Mouse (Mus musculus) lung, postnatal 0 days (tissue): ENCODE measurements at regions not wholly inside any gene's neighbourhood (a gene's known extent, or its start where the extent isn't known, plus 50 kb on each side); places are given as distances from the start of the nearest gene placed in this dataset.
A peak's percentile ranks its signal among the peaks of the same experiment; 100 is the strongest.

Experiments used
- ATAC-seq: fragments of 200-750 bp; cut with Nextera tagmentation; 2 replicates; pipeline ENCODE4 v1.8.0; 2017; ENCODE audit warnings: moderate library complexity
- DNase-seq: peaks from one replicate; pipeline ENCODE4 v3.0.0-alpha.2; 2016; ENCODE audit warnings: low spot score
- H3K27ac ChIP-seq: fragments of 300-500 bp; sonication (generic); 2 replicates; pipeline ENCODE4 v1.5.1; 2014; ENCODE audit warnings: antibody characterized with exemption, mild to moderate bottlenecking, low read length, mixed read lengths
- H3K27me3 ChIP-seq: fragments of 300-500 bp; sonication (generic); replicated peaks from 2 replicates; pipeline ENCODE4 v1.6.1; 2014; ENCODE audit warnings: low read length, mixed read lengths; ENCODE audit not compliant: insufficient read depth
- H3K36me3 ChIP-seq: fragments of 300-500 bp; sonication (generic); 2 replicates; pipeline ENCODE4 v1.6.1; 2014; ENCODE audit warnings: low read length, mixed read lengths; ENCODE audit not compliant: insufficient read depth
- H3K4me1 ChIP-seq: fragments of 300-500 bp; sonication (generic); 2 replicates; pipeline ENCODE4 v1.6.1; 2014; ENCODE audit warnings: antibody characterized with exemption, low read depth, low read length, mixed read lengths; ENCODE audit not compliant: insufficient read depth
- H3K4me2 ChIP-seq: fragments of 300-500 bp; sonication (generic); replicated peaks from 2 replicates; pipeline ENCODE4 v1.6.1; 2014; ENCODE audit warnings: low read depth, mild to moderate bottlenecking, low read length, moderate library complexity, mixed read lengths
- H3K4me3 ChIP-seq: fragments of 300-500 bp; sonication (generic); 2 replicates; pipeline ENCODE4 v1.5.1; 2014; ENCODE audit warnings: low read depth, low read length
- H3K9ac ChIP-seq: fragments of 300-500 bp; sonication (generic); replicated peaks from 2 replicates; pipeline ENCODE4 v1.6.1; 2014; ENCODE audit warnings: low read depth, mild to moderate bottlenecking
- H3K9me3 ChIP-seq: fragments of 300-500 bp; sonication (generic); 2 replicates; pipeline ENCODE4 v1.6.1; 2016; ENCODE audit warnings: low read length, mixed read lengths
- CTCF ChIP-seq: IDR thresholded peaks from 2 replicates; pipeline ENCODE4 v1.5.1; 2016; ENCODE audit warnings: antibody characterized with exemption, mild to moderate bottlenecking
- EP300 ChIP-seq: IDR thresholded peaks from 2 replicates; pipeline ENCODE4 v1.6.1; 2016; ENCODE audit warnings: antibody characterized with exemption, mild to moderate bottlenecking, control low read depth
- WGBS: fragments of 180-500 bp; shearing (Covaris S2); extraction: QIAGEN DNeasy Blood & Tissue Kit; methylation state at CpG from one replicate; pipeline ENCODE4 v1.1.7; 2014; 5-methylcytosine and 5-hydroxymethylcytosine counted together

DNA sequence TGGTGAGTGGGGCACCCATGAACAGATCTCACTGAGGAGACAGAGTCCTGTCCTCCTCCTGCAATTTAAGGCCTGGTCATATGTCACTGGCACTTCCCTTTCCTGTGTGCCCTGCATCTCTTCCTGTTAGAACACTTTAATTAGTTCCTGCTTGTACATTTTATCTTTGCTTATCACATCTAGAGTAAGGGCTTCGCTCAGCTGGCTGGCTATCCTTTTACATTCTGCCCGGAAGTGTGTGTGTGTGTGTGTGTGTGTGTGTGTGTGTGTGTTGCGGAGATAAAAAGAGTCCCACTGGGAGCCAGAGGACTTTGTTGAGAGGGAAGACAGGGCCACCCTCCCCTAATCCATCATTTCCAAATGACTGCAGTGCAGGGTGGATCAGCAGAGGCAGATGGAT, 238.6 kb downstream of the Gadd45g start:
- peak; percentile 88 for TF ChIP-seq EP300
- no peak for TF ChIP-seq CTCF
- Histone ChIP-seq H3K9me3 (no peaks in the 10 kb centered on the region), H3K9ac (no peak overlapping the region), H3K4me2 (no peak overlapping the region), H3K4me1 (0 out of 2 replicates have a peak, but pooled peaks cover 1% of the 10 kb centered on the region), H3K36me3 (no peaks in the 10 kb centered on the region), H3K27me3 (no peaks in the 10 kb centered on the region), H3K4me3 (no peak overlapping the region), H3K27ac (no peak overlapping the region)
- DNase-seq (peak; percentile 47), ATAC-seq (peak; percentile 74)
- WGBS: 45% methylated on average over 3 of the region's 3 CpGs

DNA sequence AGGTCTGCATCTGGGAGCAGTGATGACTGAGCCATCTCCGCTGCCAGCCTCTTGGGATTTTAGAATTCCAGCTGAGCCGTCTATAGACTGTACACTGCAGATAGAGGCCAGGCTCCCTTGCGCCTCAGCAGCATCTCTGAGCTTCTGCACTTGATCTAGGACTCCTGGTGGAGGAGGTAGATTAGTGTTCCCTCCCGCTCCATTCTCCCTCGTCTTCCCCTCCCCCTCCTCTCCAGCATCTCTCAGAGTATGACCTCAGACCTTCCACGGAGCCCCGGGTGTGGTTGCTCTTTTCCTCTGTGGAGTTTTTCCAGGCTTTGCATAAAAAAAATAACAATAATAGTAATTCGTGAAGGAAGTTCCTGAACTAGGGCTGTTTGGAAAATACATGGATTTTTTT, 241.8 kb downstream of the Gadd45g start:
- no peak for TF ChIP-seq CTCF
- TF ChIP-seq EP300: no peak
- ATAC-seq: 0 out of 2 replicates have a peak, but pooled peaks have one; percentile 30
- no peak overlapping the region for H3K27ac ChIP-seq
- no peaks in the 10 kb centered on the region for H3K36me3 ChIP-seq
- WGBS: 35% methylated on average over 8 of the region's 8 CpGs
- H3K9ac ChIP-seq: no peak overlapping the region
- no peak overlapping the region for H3K4me2 ChIP-seq
- H3K4me1 ChIP-seq: no peaks in the 10 kb centered on the region
- H3K9me3 ChIP-seq: peaks cover 1% of the 10 kb centered on the region; the same call in 1 of the 2 replicates
- peak; percentile 35 for DNase-seq
- no peak overlapping the region for H3K4me3 ChIP-seq
- H3K27me3 ChIP-seq: no peaks in the 10 kb centered on the region

DNA sequence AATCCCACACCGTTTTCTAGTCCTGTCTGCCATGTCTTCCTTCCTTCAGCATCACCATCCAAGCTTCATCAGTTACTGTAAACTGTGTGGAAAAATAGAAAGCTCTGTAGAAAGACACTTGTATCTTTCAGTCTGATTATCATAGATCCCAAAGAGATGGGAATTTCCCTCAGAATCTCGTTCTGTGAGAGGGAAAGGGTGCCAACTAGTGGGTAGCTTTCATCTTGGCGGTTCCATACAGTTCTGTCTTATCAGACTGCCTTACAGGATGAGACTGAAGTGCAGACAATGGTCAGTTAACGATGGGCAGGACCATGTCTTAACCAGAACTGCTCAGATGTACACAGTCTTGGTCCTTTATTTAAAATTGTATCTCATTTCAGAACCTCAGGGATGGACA, 243.9 kb downstream of the Gadd45g start:
- no peak overlapping the region for H3K4me3 ChIP-seq
- no peaks in the 10 kb centered on the region for H3K27me3 ChIP-seq
- no peaks in the 10 kb centered on the region for H3K36me3 ChIP-seq
- peaks cover 2% of the 10 kb centered on the region; the same call in 1 of the 2 replicates for H3K9me3 ChIP-seq
- TF ChIP-seq EP300: no peak
- peak; percentile 25 for TF ChIP-seq CTCF
- ATAC-seq (no peak), DNase-seq (no peak)
- H3K9ac ChIP-seq: no peak overlapping the region
- no peaks in the 10 kb centered on the region for H3K4me1 ChIP-seq
- no peak overlapping the region for H3K4me2 ChIP-seq
- 60% methylated on average over 4 of the region's 4 CpGs for WGBS
- no peak overlapping the region for H3K27ac ChIP-seq

DNA sequence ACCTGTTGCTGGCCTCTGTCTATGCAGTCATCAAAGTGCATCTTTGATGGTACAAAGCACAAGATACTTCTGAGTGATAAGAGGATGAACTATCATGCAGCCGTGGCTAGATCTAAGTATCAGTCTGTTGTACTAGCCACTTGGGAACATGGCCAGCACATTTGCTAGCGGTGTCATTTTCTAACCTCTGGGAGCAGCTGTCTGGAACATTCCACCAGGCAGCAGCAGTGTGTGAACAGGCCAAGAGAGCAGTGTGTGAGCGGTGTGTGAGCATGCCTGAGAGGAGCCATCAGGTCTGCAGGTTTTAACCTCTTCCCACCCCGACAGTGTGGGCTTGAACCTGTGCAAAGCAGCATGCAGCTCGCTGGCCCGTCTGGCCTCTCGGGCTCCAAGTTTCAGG, 248.3 kb downstream of the Gadd45g start:
- Histone ChIP-seq H3K27me3 (no peaks in the 10 kb centered on the region), H3K4me2 (no peak overlapping the region), H3K9ac (no peak overlapping the region), H3K9me3 (peaks cover 2% of the 10 kb centered on the region; the same call in 1 of the 2 replicates), H3K4me3 (no peak overlapping the region), H3K27ac (no peak overlapping the region), H3K4me1 (no peaks in the 10 kb centered on the region), H3K36me3 (no peaks in the 10 kb centered on the region)
- TF ChIP-seq EP300: no peak
- TF ChIP-seq CTCF: no peak
- no peak for DNase-seq
- 63% methylated on average over 7 of the region's 7 CpGs for WGBS
- no peak; the same call in 1 of the 2 replicates for ATAC-seq

DNA sequence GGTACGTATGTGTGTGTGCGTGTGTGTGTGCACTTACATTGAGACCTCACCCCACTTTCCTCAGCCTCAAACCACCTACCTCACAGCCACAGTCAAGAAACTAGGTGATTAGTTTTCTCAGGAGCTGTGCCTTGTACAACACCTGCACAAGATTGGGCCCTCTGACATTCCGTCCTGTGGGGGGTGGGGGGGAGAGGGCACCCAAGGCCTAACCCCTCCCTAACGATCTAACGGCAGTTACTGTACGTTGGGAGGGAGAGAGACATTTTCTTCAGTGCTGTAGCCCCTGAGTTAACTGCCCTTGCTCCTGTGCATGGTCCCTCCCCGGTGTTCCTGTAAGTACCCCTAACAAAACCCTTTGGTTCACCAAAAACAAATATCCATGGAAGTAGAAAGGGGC, 250.0 kb downstream of the Gadd45g start:
- WGBS: 76% methylated on average over 7 of the region's 7 CpGs
- Histone ChIP-seq H3K4me3 (no peak overlapping the region), H3K4me1 (peaks cover 8% of the 10 kb centered on the region; the same call in 1 of the 2 replicates), H3K9me3 (peaks cover 2% of the 10 kb centered on the region; the same call in 1 of the 2 replicates), H3K4me2 (no peak overlapping the region), H3K9ac (no peak overlapping the region), H3K36me3 (no peaks in the 10 kb centered on the region), H3K27me3 (no peaks in the 10 kb centered on the region), H3K27ac (no peak overlapping the region)
- TF ChIP-seq EP300 (no peak), CTCF (no peak)
- ATAC-seq (no peak), DNase-seq (no peak)

DNA sequence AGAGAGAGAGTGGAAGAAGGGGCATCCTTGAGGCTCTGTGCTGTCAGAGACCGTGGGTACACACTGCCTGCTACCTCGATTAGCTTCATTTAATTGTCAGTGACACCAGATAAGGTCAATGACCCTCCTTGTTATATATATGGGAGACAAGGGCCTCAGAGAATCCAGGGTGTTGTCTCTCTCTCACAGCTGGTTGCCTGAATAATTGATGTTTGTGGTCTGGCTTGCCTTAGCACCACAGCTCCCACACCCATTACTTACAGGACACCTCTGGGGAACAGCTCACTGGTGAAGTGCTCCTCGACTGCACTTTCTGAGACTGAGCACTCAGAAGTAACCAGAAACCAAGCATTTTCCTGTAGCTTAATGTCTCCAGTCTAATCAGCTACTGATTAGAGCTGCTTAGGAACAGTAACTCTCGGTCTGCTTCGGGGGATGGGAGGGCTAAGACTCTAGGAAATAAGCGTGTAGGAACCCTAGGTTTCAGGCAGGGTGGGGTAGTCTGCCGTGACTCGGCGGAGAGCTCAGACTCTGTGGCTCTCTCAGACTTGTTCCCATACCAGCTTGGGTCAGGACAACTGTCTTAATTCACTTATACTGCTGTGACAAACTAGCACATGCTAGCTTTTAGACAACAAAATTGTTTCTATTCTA, 259.6 kb downstream of the Gadd45g start:
- Histone ChIP-seq H3K9ac (no peak overlapping the region), H3K36me3 (no peaks in the 10 kb centered on the region), H3K4me3 (no peak overlapping the region), H3K27ac (no peak overlapping the region), H3K27me3 (no peaks in the 10 kb centered on the region), H3K4me2 (no peak overlapping the region), H3K4me1 (no peaks in the 10 kb centered on the region), H3K9me3 (no peaks in the 10 kb centered on the region)
- TF ChIP-seq CTCF (no peak), EP300 (no peak)
- no peak for ATAC-seq
- 23% methylated on average over 9 of the region's 9 CpGs for WGBS
- no peak for DNase-seq
